Mouse (Mus musculus): ENCODE results near the gene Olfr891.
"Not testable (repeated sequence)": the region's sequence is repeated elsewhere in the genome, so short reads cannot be mapped to it uniquely, and the experiment has no call there.

Olfr891 gene

GRCm38 (mm10) chr9:38180721-38181120 is at the start of gene Olfr891:
Gene Olfr891 (minus strand): TSS chr9:38180821.
- DNase-seq = no peak

- DNase-seq = no peak
These were observed 37.1 kb upstream of the Olfr891 start, which contains the start of gene Olfr894 for GRCm38 (mm10) chr9:38217755-38218154. Gene Olfr894 (plus strand): TSS chr9:38218055.

- DNase-seq = no peak
These were observed 27.4 kb upstream of the Olfr891 start, which contains the start of gene Olfr893 for GRCm38 (mm10) chr9:38208065-38208464. Gene Olfr893 (plus strand): TSS chr9:38208365.

- DNase-seq = not testable (repeated sequence)
These were observed 12.3 kb downstream of the Olfr891 start for GRCm38 (mm10) chr9:38168341-38168740.

- no peak for DNase-seq
These were observed 38.4 kb downstream of the Olfr891 start, which contains the start of gene Olfr890 for GRCm38 (mm10) chr9:38142217-38142616. Gene Olfr890 (plus strand): TSS chr9:38142517.

Data from cerebellum, adult 8-10 months (tissue).